Mouse (Mus musculus) right cerebral cortex, postnatal 4 days (tissue): ENCODE data around the gene S1pr2.
"Not testable (repeated sequence)": the region's sequence is repeated elsewhere in the genome, so short reads cannot be mapped to it uniquely, and the experiment has no call there.

Experiments used
- DNase-seq: peaks from one replicate; pipeline ENCODE4 v3.0.0-alpha.2; 2022

S1pr2 gene

GRCm38 (mm10) chr9:20998337-20998736 lies 21.8 kb upstream of the S1pr2 start:
- DNase-seq: not testable (repeated sequence)

- no peak for DNase-seq
Observed at GRCm38 (mm10) chr9:20997065-20997464, 20.5 kb upstream of the S1pr2 start.

GRCm38 (mm10) chr9:20995069-20995468 lies 18.5 kb upstream of the S1pr2 start:
- DNase-seq: no peak

GRCm38 (mm10) chr9:20993165-20993898 lies 16.8 kb upstream of the S1pr2 start:
- DNase-seq: no peak

- no peak for DNase-seq
Observed at GRCm38 (mm10) chr9:20991587-20991986, 15.0 kb upstream of the S1pr2 start.

- no peak for DNase-seq
Observed at GRCm38 (mm10) chr9:20990861-20991260, 14.3 kb upstream of the S1pr2 start.

GRCm38 (mm10) chr9:20987953-20988352 lies 11.4 kb upstream of the S1pr2 start:
- no peak for DNase-seq

GRCm38 (mm10) chr9:20986952-20987686 lies 10.5 kb upstream of the S1pr2 start:
- no peak for DNase-seq

GRCm38 (mm10) chr9:20983169-20983568 lies 6.6 kb upstream of the S1pr2 start:
- DNase-seq: no peak

- no peak for DNase-seq
Observed at GRCm38 (mm10) chr9:20982171-20982570, 5.6 kb upstream of the S1pr2 start.

GRCm38 (mm10) chr9:20979769-20980168 lies 3.2 kb upstream of the S1pr2 start:
- DNase-seq: no peak

- no peak for DNase-seq
Observed at GRCm38 (mm10) chr9:20979181-20979580, 2.6 kb upstream of the S1pr2 start.

GRCm38 (mm10) chr9:20978409-20979095 lies 2.0 kb upstream of the S1pr2 start:
- no peak for DNase-seq

GRCm38 (mm10) chr9:20976961-20977689 lies 544 bp upstream of the S1pr2 start:
- DNase-seq: no peak

- peak; percentile 53 for DNase-seq
Observed at GRCm38 (mm10) chr9:20975431-20976215, 958 bp downstream of the S1pr2 start.

GRCm38 (mm10) chr9:20973682-20974075 lies 2.9 kb downstream of the S1pr2 start:
- DNase-seq: no peak

GRCm38 (mm10) chr9:20973001-20973681 lies 3.4 kb downstream of the S1pr2 start:
- no peak for DNase-seq

- DNase-seq: peak; percentile 47
Observed at GRCm38 (mm10) chr9:20972141-20972992, 4.2 kb downstream of the S1pr2 start.

GRCm38 (mm10) chr9:20971751-20972140 lies 4.8 kb downstream of the S1pr2 start:
- DNase-seq: no peak

- DNase-seq: no peak
Observed at GRCm38 (mm10) chr9:20966747-20967146, 9.8 kb downstream of the S1pr2 start.

- DNase-seq: no peak
Observed at GRCm38 (mm10) chr9:20966008-20966407, 10.6 kb downstream of the S1pr2 start.
